Mouse (Mus musculus) heart, adult 11 months (tissue): ENCODE data around the gene Ankrd13d.

Source experiments
- DNase-seq: peaks from one replicate; pipeline ENCODE4 v3.0.0; 2022

Gene Ankrd13d

DNA sequence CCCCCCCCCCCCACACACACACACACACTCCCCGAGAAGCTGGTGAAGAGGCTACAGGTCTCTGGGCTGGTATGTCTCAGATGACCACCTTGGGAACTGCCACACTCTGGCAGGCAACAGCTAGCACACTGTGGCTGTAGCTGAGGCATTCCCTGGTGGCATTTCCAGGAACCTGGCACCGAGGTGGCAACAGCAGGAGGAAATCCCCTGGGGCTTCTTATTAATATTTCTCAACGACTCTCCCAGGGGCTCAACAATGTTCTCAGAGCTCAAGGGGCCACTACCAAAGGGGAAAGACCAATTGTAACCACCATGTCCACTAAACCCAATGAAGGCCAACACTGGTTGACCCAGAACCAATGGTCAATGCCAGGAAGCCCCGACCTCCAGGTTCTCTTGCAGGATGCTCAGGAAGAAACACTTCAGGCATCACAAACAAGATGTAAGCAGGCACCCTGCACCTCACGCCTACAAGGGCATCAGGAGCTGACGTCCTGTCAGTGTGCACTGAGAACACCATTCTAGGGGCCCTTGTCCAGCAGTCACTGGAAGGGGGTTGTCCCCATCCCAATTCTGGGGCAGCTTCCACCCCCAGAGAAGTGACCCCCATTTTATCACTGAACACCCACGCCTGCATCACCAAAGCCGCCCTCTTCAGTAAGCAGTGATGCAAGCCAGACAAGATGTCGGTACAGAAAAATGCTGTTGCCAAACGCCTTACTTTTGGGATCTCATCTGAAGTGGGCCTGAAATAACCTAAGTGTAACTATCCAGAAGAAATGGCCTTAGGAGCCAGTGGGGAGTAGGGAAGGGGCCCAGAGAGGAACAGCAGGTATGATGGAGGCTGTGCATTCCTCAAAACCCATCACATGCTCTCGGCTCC, 18.2 kb upstream of the Ankrd13d start:
- DNase-seq, result peak; percentile 90

DNA sequence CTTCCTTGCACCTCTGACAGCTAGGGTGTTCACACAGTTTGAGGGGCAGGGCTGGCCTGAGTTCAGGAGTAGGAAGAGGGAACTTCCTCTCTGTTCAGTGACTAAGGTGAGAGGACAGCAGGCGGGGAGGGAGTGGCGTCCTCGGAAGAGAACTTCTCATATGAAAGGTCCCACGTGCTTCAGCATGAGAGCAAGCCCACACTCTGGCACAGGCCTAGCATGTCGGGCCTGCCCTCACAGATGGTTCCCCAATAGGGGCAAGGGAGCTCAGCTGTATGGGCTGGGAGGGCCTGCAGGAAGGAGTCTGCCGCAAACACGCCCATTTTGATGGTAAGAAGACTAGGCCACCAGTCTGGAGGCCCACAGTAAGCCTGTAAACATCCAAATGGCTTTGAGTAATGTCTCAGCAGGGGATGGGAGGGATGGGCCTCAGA, 17.4 kb upstream of the Ankrd13d start:
- DNase-seq, result peak; percentile 98

DNA sequence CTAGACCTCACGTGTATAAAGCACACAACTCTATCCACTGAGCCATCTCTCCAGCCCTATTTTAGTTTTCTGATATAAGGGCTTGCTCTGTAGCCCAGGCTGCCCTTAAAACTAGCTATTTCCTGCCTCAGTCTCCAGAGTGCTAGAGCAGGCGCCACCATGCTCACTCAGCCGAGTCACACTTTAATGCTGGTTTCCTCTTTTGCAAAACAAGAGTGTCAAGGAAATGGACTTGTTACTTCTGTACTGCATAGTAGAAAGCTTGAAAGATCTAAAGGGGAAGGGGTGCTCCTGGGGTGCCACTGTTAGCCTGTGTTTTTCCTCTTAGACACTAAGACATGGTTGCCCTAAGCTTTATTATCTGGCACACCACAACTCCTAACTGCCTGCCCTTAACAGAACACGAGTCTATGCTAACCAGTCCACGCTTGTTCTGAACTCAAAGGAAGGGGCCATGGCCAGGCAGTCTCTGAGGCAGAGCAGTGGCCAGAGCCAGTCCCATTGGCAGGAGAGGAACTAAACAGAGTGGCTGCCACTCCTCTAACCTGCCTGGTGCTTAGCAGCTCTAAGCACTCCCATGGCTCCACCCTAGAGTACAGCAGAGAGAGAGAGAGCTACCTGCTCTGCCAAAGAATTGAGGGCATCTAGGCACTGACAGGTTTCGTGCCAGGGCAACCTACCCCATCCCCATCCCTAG, 16.8 kb upstream of the Ankrd13d start:
- DNase-seq, result no peak

DNA sequence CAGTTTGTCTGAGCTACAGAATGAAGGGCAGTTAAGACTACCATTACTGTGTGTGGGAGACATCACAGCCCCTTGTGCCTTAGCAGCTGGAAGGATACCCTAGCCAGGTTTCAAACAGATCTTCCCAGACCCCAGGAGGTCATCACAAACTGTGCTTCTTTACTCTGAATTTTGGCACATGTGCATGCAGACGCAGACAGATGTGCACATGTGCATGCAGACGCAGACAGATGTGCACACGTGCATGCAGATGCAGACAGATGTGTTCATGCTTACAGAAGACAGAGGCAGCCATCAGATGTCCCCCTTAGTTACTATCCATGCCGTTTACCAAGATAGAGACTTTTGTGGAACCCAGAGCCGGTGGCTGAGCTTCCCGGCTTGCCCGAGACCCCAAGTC, 16.2 kb upstream of the Ankrd13d start:
- peak; percentile 88 for DNase-seq

DNA sequence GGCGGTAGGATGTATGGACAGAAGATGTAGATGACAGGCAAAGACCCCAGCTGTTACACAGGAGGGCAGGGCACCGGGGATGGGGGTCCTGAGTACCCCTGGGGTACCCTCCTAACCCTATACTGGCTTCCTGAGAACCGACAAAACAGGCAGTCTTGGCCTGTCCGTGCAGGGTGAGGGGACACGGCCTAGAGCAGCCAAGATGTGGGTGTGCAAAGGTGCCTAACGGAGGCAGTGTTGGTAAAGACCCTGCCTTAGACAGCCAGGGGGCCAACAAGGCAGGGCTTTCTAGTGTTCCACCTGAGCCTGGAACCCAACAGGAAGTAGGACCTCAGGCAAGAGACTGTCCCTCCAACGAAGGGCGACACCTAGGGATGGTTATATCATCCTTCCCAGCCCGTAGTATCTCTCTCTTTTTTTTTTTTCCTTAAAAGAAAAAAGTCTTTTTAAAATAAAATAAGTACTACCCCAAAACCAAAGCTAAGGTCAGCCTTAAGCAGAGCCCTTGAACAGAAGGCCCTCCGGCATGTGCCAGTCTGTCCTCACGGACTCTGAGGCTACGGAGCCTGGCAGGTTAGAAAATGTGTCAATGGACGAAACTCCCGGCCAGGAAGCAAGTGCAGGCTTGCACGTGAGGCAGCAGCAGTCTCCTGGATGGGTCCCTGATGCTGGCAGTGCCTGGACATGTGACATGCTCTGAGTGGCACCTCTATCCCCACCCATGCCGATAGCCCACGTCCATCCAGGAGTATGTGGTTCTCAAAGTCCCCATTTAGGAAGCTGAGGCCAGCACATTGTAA, 15.6 kb upstream of the Ankrd13d start:
- DNase-seq, result peak; percentile 89

DNA sequence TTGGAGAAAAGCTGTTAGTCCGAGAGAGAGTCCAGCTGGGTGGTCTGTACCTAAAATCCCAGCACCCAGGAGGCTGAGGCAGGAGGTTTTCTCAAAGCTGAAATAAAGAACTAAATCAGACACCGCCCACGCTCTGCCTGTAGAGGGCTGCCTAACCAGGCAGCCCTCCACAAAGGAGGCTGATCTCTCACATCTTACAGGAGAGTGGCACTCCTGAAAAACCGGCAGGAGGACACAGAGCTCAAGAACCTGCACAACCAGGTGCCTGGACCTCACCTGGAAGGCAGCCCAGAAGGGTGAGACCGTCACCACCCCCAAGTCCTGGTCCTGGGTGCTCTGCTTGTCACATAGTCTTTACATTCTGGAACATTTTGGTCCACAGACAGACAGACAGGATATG, 14.9 kb upstream of the Ankrd13d start:
- no peak for DNase-seq

DNA sequence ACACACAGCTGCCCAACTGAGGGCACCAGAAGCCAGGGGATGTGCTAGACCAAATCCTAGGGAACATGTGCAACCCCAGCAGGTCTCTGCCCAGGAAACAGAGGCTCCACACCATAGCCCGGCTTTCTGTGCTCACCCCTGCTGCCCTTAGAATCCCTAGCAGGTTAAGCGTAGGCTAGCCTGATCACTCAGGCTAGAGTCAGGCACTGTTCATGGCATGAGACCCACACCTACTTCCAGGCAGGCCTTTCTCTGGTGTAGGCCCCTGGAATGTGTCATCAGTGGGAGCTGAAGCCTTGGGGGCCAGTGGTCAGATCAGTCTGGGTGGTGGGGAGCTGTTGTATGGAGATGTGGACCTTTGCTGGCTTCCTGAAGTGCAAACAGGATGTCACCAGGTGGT, 13.7 kb upstream of the Ankrd13d start:
- DNase-seq, result peak; percentile 91

DNA sequence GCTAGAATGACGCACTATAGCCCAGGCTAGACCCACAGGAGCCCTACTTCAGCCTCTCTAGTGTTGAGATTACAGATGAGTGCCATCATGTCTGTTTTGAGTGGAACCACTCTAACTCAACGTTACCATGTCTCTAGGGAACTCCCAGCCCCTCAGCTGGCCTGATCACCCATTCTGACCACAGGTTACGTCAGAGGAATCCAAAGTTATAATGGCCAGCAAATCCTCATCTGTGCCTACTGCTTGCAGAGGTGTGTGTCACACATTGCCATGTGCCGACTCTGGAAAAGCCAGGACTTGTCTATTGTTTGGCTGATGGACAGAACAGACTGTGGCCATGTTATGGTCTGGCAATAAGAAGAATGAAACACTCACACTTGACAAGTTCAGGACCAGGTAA, 12.5 kb upstream of the Ankrd13d start:
- peak; percentile 87 for DNase-seq

DNA sequence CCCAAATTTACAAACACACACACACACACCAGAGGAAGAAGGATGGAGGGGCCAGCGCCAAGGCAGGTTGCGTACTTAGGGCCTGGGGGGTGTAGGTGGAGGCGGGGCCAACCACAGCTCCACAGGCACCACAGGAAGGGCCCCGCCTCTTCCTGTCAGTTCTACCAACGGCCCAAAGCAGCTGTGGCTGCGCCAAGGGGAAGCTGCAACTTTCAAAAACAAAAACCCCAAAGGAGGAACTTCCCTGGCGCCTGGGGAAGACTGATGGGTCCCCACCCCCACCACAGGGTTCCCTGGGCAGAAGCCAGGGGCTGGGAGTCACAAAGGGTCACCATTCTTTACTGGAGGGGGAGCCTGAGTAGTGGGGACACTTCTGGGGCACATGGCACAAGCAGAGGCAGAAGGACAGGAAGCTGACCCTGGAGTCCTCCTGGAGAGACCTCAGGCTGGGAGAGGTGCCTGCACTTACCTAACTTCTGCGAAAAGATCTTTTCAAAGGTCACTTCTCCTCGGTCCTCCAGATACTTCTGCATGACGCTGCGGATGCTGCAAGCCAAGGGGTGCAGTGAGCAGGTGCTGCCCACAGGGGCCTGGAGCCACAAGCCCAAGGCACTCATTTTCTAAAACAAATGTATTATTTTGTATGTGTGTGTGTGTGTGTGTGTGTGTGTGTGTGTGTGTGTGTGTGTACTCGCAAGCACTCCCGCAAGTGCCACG, 11.6 kb upstream of the Ankrd13d start:
- peak; percentile 99 for DNase-seq

DNA sequence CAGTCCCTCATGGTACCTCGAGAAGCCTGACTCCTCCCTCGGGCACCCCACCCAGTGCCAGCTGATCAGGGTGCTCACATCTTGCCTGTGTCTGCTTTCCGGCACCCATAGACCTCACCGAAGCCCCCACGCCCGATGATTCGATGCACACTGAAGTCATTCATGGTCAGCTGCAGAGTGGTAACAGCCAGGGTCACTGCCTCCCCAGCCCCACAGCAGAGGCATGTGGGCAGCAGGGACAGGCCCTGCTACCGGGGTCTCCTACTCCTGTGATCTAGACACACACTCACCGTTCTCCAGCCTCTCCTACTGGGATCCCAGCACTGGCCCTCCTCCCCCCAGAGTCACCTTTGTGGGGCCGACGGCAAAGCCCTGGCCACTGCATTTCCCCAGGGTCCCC, 8.2 kb upstream of the Ankrd13d start:
- peak; percentile 92 for DNase-seq

DNA sequence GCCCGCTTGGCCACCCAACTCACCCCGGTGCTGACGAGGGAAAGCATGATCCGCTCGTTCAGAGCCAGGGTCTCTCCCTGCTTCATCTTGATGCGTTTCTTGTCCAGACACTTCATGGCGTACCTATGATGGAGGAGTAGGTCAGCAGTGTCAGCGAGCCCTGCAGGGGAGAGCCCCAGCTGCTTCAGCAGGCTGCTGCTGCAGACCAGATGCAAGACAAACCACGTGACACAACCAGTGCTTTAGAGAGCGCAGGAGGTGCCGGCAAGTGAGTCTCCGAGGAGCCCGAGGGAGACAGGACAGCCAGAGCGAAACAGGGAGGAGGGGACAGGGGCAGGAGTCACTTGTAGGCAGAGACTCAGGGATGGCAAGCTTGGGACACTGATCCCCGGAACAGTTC, 7.8 kb upstream of the Ankrd13d start:
- DNase-seq, result peak; percentile 82

DNA sequence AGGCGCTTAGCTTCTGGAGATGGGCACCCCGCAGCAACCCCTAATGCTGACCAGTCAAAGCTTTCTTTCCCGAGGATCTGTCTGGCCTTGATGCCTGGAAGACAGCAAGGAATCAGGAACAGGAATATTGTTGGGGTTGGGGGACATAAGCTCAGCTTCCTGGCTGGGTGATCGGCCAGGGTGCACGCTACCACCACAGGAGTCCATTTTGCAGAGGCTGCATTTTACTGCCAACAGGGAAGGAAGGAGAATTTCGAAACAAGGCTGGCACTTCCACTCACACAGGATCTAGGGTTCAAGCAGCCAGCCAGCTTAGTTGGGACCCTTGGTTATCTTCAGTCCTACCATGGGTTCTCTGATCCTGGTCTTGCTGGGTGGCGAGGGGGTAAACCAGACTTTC, 716 bp upstream of the Ankrd13d start:
- peak; percentile 96 for DNase-seq

DNA sequence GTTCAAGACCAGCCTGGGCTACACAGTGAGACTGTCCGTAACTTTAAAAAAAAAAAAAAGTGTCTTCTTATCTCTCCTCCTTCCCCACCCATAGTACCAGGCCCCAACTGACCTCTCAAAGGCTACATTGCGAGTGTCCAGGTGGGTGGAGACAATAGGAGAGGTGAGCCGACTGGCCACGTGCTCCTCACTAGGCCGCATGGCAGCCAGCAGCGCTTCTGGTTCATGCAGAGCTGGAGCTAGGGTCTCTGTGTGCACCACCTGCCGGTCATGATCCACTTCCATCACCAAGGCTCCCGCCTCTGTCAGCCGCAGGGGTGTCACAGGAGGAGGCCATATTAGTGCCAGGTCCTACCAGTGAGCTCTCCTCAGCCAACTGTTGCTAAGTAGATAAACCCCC, 2.5 kb downstream of the Ankrd13d start:
- no peak for DNase-seq

DNA sequence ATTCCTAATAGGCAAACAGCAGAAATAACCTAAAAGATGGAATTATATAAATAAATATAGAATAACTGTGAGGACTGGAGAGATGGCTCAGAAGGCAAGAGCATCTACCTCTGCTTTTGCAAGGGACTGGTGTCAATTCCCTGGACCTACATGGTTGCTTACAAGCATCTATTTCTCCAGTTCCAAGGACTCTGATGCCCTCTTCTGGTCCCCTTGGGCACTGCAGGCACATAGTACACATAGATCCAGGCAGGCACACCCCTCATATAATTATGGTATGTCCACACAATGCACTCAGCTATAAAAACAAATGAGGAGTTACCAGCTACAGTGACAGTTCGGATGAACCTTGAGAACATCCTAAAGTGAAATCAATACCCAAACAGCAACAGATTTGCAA, 3.5 kb downstream of the Ankrd13d start:
- DNase-seq, result no peak

DNA sequence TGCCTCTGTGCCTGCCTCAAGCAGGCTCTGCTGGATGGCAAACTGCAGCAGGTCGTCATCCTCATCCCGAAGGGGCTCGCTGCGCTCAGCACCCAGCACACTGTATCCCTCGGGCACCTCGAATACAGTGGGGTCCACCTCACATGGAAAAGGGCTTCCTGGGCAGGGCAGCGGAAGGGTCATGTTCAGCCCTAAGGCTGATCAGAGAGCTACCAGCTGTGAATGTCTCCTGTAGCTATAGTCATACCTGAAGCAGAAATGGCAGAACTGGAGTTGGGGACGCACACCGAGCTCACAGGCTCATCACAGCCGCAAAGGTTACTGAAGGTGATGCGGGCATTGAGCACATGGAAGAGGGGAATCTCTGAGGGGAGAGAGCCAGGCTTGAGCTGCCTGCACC, 12.0 kb downstream of the Ankrd13d start:
- peak; percentile 76 for DNase-seq

DNA sequence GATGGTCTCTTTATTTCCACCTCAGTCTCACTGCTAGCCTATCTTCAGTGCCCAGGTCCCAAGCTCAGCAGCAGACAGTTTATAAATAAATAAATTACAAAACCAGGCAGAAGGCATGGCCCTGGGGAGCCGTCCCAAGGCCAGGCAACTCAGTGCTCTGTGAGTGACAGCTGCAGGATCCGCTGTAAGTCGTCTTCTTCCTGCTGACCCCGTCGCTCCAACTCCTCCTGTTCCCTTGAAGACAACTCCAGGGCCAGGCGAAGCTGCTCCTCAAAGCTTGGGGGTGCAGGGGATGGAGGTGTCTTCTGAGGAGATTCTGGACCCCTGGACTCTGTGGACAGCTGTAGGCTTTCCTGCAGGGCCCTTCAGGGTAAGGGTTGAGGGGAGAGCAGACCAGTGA, 12.8 kb downstream of the Ankrd13d start:
- DNase-seq, result peak; percentile 83

DNA sequence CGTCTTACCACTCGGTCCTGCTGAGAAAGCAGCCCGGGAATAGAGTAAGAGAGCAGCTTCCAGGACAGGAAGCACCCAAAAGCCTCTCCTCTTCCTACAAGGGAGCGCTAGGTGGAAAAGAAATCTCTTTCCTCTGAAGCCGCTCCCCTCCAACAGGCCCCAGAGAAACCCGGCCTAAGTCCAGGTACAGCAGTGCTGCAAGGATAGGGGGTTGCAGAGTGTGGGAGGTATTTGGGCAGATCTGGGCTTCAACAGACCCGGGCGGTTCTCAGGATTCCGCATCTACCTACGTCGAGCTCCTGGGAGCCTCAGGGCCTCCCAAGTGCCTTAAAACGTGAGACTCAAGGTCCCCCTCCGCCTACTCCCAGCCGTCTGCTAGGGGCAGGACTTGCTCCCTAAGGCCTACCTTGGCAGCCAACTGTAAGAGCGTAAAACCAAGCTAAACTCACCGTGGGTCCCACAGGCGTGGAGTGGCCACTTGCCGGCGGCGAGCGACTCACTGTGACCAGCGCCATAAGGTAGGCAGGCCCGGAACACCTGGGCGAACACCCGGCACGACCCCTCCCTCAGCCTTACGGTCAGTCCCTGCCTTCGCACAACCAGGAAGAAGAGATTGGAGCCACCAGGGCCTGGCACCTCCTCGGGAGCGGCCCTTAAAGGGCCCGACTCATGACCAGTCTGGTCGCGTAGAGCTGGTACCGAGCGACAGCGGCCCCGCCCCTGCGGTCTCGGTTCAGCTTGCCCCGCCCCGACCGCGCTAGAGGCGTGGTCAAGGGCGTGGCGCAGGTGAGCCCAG, 14.2 kb downstream of the Ankrd13d start, which contains the start of gene Ssh3:
Gene Ssh3, minus strand, starts transcription at position 615 of the 796 bp plus-strand sequence.
- peak; percentile 98 for DNase-seq

DNA sequence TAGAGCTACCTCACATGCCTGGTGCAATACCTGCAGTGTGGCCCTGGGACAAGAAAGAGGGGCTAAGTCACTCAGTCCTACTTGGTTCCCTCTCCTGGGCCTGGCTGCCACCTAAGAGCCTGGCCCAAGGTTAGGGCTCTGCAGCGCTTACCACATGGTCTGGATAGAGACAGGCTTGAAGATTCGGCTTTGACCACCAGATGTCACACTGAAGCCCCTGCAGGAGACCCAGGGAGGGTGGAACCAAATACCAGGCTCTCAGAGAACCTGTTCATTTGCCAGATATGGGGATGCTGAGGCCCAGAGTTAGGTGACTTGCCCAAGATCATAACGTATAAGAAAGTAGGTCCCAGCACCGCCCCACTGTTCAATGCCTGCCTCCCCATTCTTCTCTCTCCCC, 17.0 kb downstream of the Ankrd13d start:
- peak; percentile 87 for DNase-seq

DNA sequence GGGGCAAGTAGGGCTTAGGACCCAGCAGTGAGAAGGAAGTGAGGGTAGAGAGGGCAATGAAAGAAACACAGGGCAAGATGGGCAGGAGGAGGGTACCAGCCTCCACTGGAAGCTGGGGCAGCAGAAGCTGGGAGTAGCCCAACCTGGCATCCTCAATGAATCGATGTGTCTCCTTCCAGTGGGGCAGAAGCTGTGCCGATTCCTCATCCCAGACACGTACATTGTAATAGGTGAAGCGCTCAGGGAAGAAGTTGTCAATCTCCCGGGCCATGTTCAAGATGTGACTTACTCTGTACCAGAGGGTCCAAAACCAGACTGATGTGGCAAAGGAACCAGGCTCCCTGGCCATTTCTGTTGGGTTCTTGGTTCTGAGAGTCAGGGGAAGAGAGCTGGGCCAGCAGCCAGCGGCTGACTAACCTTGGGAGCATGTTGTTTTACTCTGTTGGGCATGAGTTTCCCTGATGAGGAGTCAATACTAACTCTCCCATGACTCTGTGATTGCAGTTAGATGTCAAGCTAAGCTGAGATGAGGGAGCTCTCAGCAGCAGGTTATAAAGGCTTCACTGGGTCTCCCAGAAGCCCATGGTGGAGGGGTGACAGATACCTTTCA, 18.7 kb downstream of the Ankrd13d start:
- peak; percentile 90 for DNase-seq

DNA sequence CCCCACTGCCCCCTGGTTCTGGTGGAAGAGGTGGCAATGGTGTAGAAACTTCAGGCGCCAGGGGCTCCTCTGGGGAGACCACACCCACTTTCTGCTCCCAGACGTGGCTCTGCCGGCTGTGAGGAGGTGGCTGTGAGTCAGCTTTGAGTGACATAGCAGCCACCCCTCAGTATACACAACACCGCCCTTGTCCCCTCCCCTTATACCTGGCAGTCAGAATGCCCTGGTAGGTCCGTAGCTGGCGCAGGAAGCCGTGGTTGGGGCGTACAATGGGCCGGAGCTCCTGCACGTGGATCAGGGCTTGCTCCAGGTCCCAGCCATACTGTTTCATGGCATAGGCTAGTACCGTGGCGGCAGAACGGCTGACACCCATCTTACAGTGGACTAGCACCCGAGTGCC, 19.2 kb downstream of the Ankrd13d start:
- DNase-seq, result peak; percentile 91

DNA sequence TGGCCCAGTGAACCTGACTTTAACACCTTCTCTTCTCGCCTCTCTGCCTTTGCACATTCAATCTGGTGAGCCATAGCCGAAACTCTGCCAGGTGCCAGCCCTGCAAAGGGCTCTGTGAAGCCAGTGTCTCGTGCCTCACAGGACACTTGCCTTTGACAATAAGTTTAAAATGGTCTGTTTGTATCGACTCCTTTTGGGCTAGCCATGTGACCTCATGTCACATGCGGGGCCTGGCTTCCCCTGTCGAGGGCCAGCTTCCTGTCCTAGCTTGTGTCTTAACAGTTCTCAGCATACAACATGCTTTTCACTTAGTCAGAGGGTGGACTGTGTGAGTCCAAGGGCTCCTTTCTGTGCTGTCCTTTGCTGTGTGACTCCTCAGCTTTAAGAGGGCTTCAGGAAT, 20.2 kb downstream of the Ankrd13d start:
- DNase-seq, result peak; percentile 92
